Mouse (Mus musculus) MEL (cell line): ENCODE measurements at regions not wholly inside any gene's neighbourhood (a gene's known extent, or its start where the extent isn't known, plus 50 kb on each side); places are given as distances from the start of the nearest gene placed in this dataset.

ENCODE experiments used
- DNase-seq: peaks from one replicate; pipeline ENCODE4 v3.0.0; 2011; ENCODE audit warnings: low read depth, low spot score
- H3K27ac ChIP-seq: 2 replicates; pipeline ENCODE4 v1.5.1; 2012; ENCODE audit warnings: low read depth, mild to moderate bottlenecking, control low read depth, low read length, moderate library complexity; ENCODE audit not compliant: control insufficient read depth
- H3K27me3 ChIP-seq, 2 experiments: fragments of 150-350 bp in 1 of 2; sonication (generic) in 1 of 2; 2 replicates each; pipeline ENCODE4 v1.6.1; 2012; ENCODE audit warnings: low read length in 2 of 2, mild to moderate bottlenecking in 2 of 2, improper control_type of control experiment in 1 of 2, moderate library complexity in 1 of 2; ENCODE audit not compliant: insufficient read depth in 2 of 2, control insufficient read depth in 1 of 2
- H3K36me3 ChIP-seq, 2 experiments: 2 replicates each; pipeline ENCODE4 v1.6.1; 2012 to 2014; ENCODE audit warnings: low read length in 2 of 2, improper control_type of control experiment in 1 of 2, inconsistent platforms in 1 of 2, mild to moderate bottlenecking in 1 of 2; ENCODE audit not compliant: insufficient read depth in 2 of 2, control insufficient read depth in 1 of 2
- H3K4me1 ChIP-seq, 2 experiments: fragments of 150-350 bp in 1 of 2; sonication (generic) in 1 of 2; 2 replicates each; pipeline ENCODE4 v1.6.1; 2012; ENCODE audit warnings: low read length in 2 of 2, improper control_type of control experiment in 1 of 2, mild to moderate bottlenecking in 1 of 2; ENCODE audit not compliant: insufficient read depth in 2 of 2, control insufficient read depth in 1 of 2
- H3K4me3 ChIP-seq, 2 experiments: fragments of 150-350 bp in 1 of 2; sonication (generic) in 1 of 2; 2 replicates each; pipeline ENCODE4 v1.5.1; 2012; ENCODE audit warnings: low read depth in 2 of 2, low read length in 2 of 2, mild to moderate bottlenecking in 2 of 2, moderate library complexity in 2 of 2, control low read depth in 1 of 2, improper control_type of control experiment in 1 of 2; ENCODE audit not compliant: control insufficient read depth in 1 of 2, insufficient read depth in 1 of 2
- H3K79me2 ChIP-seq: 2 replicates; pipeline ENCODE4 v1.6.1; 2012; ENCODE audit warnings: mild to moderate bottlenecking, low read length, moderate library complexity; ENCODE audit not compliant: control insufficient read depth, poor library complexity, insufficient read depth
- H3K9ac ChIP-seq: 2 replicates; pipeline ENCODE4 v1.6.1; 2012; ENCODE audit warnings: low read depth, mild to moderate bottlenecking, control low read depth, low read length, moderate library complexity; ENCODE audit not compliant: control insufficient read depth, poor library complexity, severe bottlenecking
- H3K9me3 ChIP-seq: fragments of 150-350 bp; sonication (generic); replicated peaks from 2 replicates; pipeline ENCODE4 v1.6.1; 2012; ENCODE audit warnings: mild to moderate bottlenecking, low read length, improper control_type of control experiment, moderate library complexity; ENCODE audit not compliant: insufficient read depth
- BHLHE40 ChIP-seq: IDR thresholded peaks from 2 replicates; pipeline ENCODE4 v1.6.1; 2012; ENCODE audit warnings: low read depth, mild to moderate bottlenecking, inconsistent platforms, low read length, improper control_type of control experiment, borderline replicate concordance
- CHD2 ChIP-seq: IDR thresholded peaks from 2 replicates; pipeline ENCODE4 v1.6.1; 2011; ENCODE audit warnings: low read length, improper control_type of control experiment
- CTCF ChIP-seq, 3 experiments: IDR thresholded peaks in 2 of 3; conservative IDR thresholded peaks in 1 of 3; 2 replicates each; pipeline ENCODE4 v1.5.1; 2011 to 2012; ENCODE audit warnings: low read length in 3 of 3, low read depth in 2 of 3, mild to moderate bottlenecking in 2 of 3, improper control_type of control experiment in 1 of 3, inconsistent platforms in 1 of 3, mixed read lengths in 1 of 3, moderate library complexity in 1 of 3; ENCODE audit not compliant: control insufficient read depth in 1 of 3, insufficient read depth in 1 of 3, poor library complexity in 1 of 3, severe bottlenecking in 1 of 3
- E2F4 ChIP-seq: IDR thresholded peaks from 2 replicates; pipeline ENCODE4 v1.6.1; 2011; ENCODE audit warnings: low read depth, low read length, improper control_type of control experiment, borderline replicate concordance
- GATA1 ChIP-seq: IDR thresholded peaks from 2 replicates; pipeline ENCODE4 v1.6.1; 2011; ENCODE audit warnings: low read depth, low read length, improper control_type of control experiment
- MAX ChIP-seq: IDR thresholded peaks from 2 replicates; pipeline ENCODE4 v1.6.1; 2011; ENCODE audit warnings: low read length, improper control_type of control experiment
- MXI1 ChIP-seq: IDR thresholded peaks from 2 replicates; pipeline ENCODE4 v1.6.1; 2011; ENCODE audit warnings: mild to moderate bottlenecking, low read depth, low read length, improper control_type of control experiment
- NELFE ChIP-seq: IDR thresholded peaks from 2 replicates; pipeline ENCODE4 v1.6.1; 2011; ENCODE audit warnings: low read depth, low read length, improper control_type of control experiment
- RAD21 ChIP-seq: IDR thresholded peaks from 2 replicates; pipeline ENCODE4 v1.6.1; 2011; ENCODE audit warnings: mild to moderate bottlenecking, low read depth, low read length, improper control_type of control experiment
- SMC3 ChIP-seq: IDR thresholded peaks from 2 replicates; pipeline ENCODE4 v1.6.1; 2011; ENCODE audit warnings: low read depth, low read length, improper control_type of control experiment
- TBP ChIP-seq: IDR thresholded peaks from 2 replicates; pipeline ENCODE4 v1.8.0; 2011; ENCODE audit warnings: low read depth, low read length, improper control_type of control experiment
- TCF12 ChIP-seq: IDR thresholded peaks from 2 replicates; pipeline ENCODE4 v1.6.1; 2014; ENCODE audit warnings: low read depth, mild to moderate bottlenecking, inconsistent platforms, low read length, improper control_type of control experiment, moderate library complexity
- UBTF ChIP-seq: IDR thresholded peaks from 2 replicates; pipeline ENCODE4 v1.6.1; 2012; ENCODE audit warnings: low read depth, mild to moderate bottlenecking, inconsistent platforms, low read length, improper control_type of control experiment, moderate library complexity, borderline replicate concordance; ENCODE audit not compliant: insufficient read depth
- ZMIZ1 ChIP-seq: IDR thresholded peaks from 2 replicates; pipeline ENCODE4 v1.6.1; 2012; ENCODE audit warnings: low read depth, mild to moderate bottlenecking, inconsistent platforms, low read length, improper control_type of control experiment, moderate library complexity

GRCm38 (mm10) chr8:89568641-89569040 is 524.7 kb upstream of the Sall1 start:
- H3K4me1 ChIP-seq, result no peaks in the 10 kb centered on the region
- no peak for TF ChIP-seq MXI1
- no peaks in the 10 kb centered on the region for H3K9me3 ChIP-seq
- H3K27ac ChIP-seq, result no peak overlapping the region
- no peak overlapping the region for H3K9ac ChIP-seq
- no peak overlapping the region for H3K4me3 ChIP-seq
- 0 out of 4 replicates have a peak, but pooled peaks cover 0 to 2% of the 10 kb centered on the region in 2 experiments for H3K36me3 ChIP-seq
- no peaks in the 10 kb centered on the region for H3K27me3 ChIP-seq
- DNase-seq, result no peak
- no peaks in the 10 kb centered on the region for H3K79me2 ChIP-seq

GRCm38 (mm10) chr8:89566986-89567385 is 523.0 kb upstream of the Sall1 start:
- H3K27me3 ChIP-seq, result no peaks in the 10 kb centered on the region
- TF ChIP-seq E2F4 (no peak), UBTF (no peak), TBP (no peak), GATA1 (no peak)
- H3K9me3 ChIP-seq, result no peaks in the 10 kb centered on the region
- DNase-seq, result no peak
- H3K27ac ChIP-seq, result no peak overlapping the region
- H3K9ac ChIP-seq, result no peak overlapping the region
- H3K4me1 ChIP-seq, result no peaks in the 10 kb centered on the region
- H3K4me3 ChIP-seq, result no peak overlapping the region
- no peaks in the 10 kb centered on the region for H3K79me2 ChIP-seq
- H3K36me3 ChIP-seq, result 0 out of 4 replicates have a peak, but pooled peaks cover 0 to 2% of the 10 kb centered on the region in 2 experiments

- Histone ChIP-seq H3K36me3 (0 out of 4 replicates have a peak, but pooled peaks cover 0 to 2% of the 10 kb centered on the region in 2 experiments), H3K79me2 (no peaks in the 10 kb centered on the region), H3K9me3 (no peaks in the 10 kb centered on the region), H3K9ac (no peak overlapping the region), H3K27ac (no peak overlapping the region), H3K4me1 (no peaks in the 10 kb centered on the region), H3K4me3 (no peak overlapping the region)
- no peak for DNase-seq
- TF ChIP-seq TCF12 (no peak), RAD21 (no peak), CTCF (IDR thresholded peaks at IDR 0.05 in 2 of 3, conservative IDR thresholded peaks at IDR 0.05 in 1 of 3; ENCODE audit: control insufficient read depth in 1 of 3, insufficient read depth in 1 of 3, low read depth in 2 of 3, low read length in 3 of 3, poor library complexity in 1 of 3, severe bottlenecking in 1 of 3) (no peak), CHD2 (no peak), NELFE (no peak), UBTF (no peak), ZMIZ1 (no peak), SMC3 (no peak), BHLHE40 (no peak), MAX (no peak)
- TF ChIP-seq, all 39 proteins: peak for 0
- no peaks in the 10 kb centered on the region for H3K27me3 ChIP-seq
Measured at GRCm38 (mm10) chr8:89566461-89566860, 522.5 kb upstream of the Sall1 start.
